Mouse (Mus musculus) adrenal gland (tissue): Measurements from ENCODE around the gene Ntrk2.

Experiments used
- intact Hi-C: fragments of 180-260 bp; cut with DNase I; formaldehyde crosslinking; loops from one replicate; pipeline ENCODE4 v1.15.1; 2025

Gene Ntrk2

GRCm38 (mm10) chr13:58838110-58838509 lies 31.7 kb downstream of the Ntrk2 start:
- intact Hi-C loops, result no loop called here

GRCm38 (mm10) chr13:58840731-58841359 lies 34.5 kb downstream of the Ntrk2 start:
- intact Hi-C loops, result no loop called here

GRCm38 (mm10) chr13:58843826-58844225 lies 37.5 kb downstream of the Ntrk2 start:
- intact Hi-C loops, result no loop called here

- intact Hi-C loops, result no loop called here
These were observed 42.2 kb downstream of the Ntrk2 start for GRCm38 (mm10) chr13:58848578-58848977.

- intact Hi-C loops, result no loop called here
These were observed 47.3 kb downstream of the Ntrk2 start for GRCm38 (mm10) chr13:58853685-58854084.

GRCm38 (mm10) chr13:58866239-58866638 lies 59.9 kb downstream of the Ntrk2 start:
- intact Hi-C loops, result no loop called here

- intact Hi-C loops, result no loop called here
These were observed 60.5 kb downstream of the Ntrk2 start for GRCm38 (mm10) chr13:58866776-58867435.

GRCm38 (mm10) chr13:58882468-58882867 lies 76.1 kb downstream of the Ntrk2 start:
- intact Hi-C loops, result no loop called here

- intact Hi-C loops, result no loop called here
These were observed 76.5 kb downstream of the Ntrk2 start for GRCm38 (mm10) chr13:58882916-58883315.

GRCm38 (mm10) chr13:58886108-58886507 lies 79.7 kb downstream of the Ntrk2 start:
- intact Hi-C loops, result no loop called here

- intact Hi-C loops, result no loop called here
These were observed 90.0 kb downstream of the Ntrk2 start for GRCm38 (mm10) chr13:58896254-58896910.

GRCm38 (mm10) chr13:58899337-58899736 lies 93.0 kb downstream of the Ntrk2 start:
- intact Hi-C loops, result no loop called here

GRCm38 (mm10) chr13:58902313-58902712 lies 95.9 kb downstream of the Ntrk2 start:
- intact Hi-C loops, result no loop called here

GRCm38 (mm10) chr13:58904742-58905735 lies 98.7 kb downstream of the Ntrk2 start:
- intact Hi-C loops, result no loop called here

- intact Hi-C loops, result no loop called here
These were observed 105.6 kb downstream of the Ntrk2 start for GRCm38 (mm10) chr13:58911936-58912335.

- intact Hi-C loops, result no loop called here
These were observed 106.2 kb downstream of the Ntrk2 start for GRCm38 (mm10) chr13:58912559-58912958.

GRCm38 (mm10) chr13:58914061-58914814 lies 107.9 kb downstream of the Ntrk2 start:
- intact Hi-C loops, result no loop called here

GRCm38 (mm10) chr13:58916348-58916747 lies 110.0 kb downstream of the Ntrk2 start:
- intact Hi-C loops, result no loop called here

GRCm38 (mm10) chr13:58920241-58920640 lies 113.9 kb downstream of the Ntrk2 start:
- intact Hi-C loops, result no loop called here

GRCm38 (mm10) chr13:58921255-58921654 lies 114.9 kb downstream of the Ntrk2 start:
- intact Hi-C loops, result no loop called here

- intact Hi-C loops, result no loop called here
These were observed 115.3 kb downstream of the Ntrk2 start for GRCm38 (mm10) chr13:58921705-58922104.
